Mouse (Mus musculus) bone marrow, adult 2 months (tissue): ENCODE measurements around the gene Pkn2.

Experiments
- CTCF ChIP-seq: fragments of 200-500 bp; IDR thresholded peaks from 2 replicates; pipeline ENCODE4 v1.5.1; 2011; ENCODE audit warnings: low read length, control low read depth; ENCODE audit not compliant: control insufficient read depth, insufficient read depth
- POLR2A ChIP-seq: fragments of 200-500 bp; IDR thresholded peaks from 2 replicates; pipeline ENCODE4 v1.6.1; 2011; ENCODE audit warnings: low read depth, mild to moderate bottlenecking, control low read depth, low read length, borderline replicate concordance; ENCODE audit not compliant: control insufficient read depth

DNA sequence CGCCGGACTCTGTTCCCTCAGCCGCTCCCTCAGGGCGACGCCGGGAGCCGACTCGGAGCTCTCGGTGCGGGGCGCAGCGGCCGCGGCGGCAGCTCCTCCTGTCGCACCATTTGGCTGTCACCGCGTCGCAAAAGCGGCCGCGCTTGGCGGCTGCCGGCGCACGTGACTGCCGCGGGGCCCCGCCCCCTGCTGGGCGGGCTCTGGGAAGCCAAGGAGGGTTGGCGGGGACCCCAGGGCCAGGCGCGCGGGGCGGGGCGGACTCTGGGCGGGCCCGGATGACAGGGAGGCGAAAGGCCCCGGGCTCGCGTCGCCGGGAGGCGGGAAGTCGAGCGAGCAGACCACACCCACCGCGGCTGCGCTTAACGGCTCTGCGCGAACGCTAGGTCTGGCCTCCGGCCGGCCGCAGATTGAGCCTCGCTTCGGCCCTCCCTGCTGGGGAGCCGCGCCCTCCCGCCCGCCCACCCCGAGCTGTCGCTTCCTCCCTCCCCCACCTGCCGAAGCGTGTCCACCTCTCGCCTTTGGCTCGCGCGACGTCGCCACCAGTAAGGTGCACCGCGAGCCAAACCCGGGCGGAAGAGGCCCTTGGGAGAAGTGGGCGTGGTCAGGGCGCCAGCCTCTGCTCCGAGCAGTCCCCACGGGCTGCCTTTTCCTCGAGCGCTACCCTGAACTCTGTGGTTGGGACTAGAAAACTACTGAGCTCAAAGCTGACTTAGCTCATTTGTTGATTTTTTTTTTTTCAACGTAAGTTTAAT lies at the start of gene Pkn2:
- TF ChIP-seq CTCF (no peak), POLR2A (peak; percentile 54; the same call in 1 of the 2 replicates)
